Mouse (Mus musculus) cerebellum, adult (tissue): ENCODE measurements around the gene Arhgap9.

Source experiments
- ATAC-seq: cut with Nextera tagmentation; 2 replicates; pipeline ENCODE4 v1.9.2; 2017; ENCODE audit warnings: mild to moderate bottlenecking, moderate library complexity, mixed read lengths; ENCODE audit not compliant: insufficient number of reproducible peaks, low FRiP score, low TSS enrichment

Arhgap9 gene

GRCm38 (mm10) chr10:127321621-127322020, at the start of gene Arhgap9:
Gene Arhgap9, plus strand, starts transcription at chr10:127321964.
- no peak for ATAC-seq

- ATAC-seq: no peak
Measured at GRCm38 (mm10) chr10:127272371-127272770, 49.4 kb upstream of the Arhgap9 start.

GRCm38 (mm10) chr10:127274261-127275022, 47.3 kb upstream of the Arhgap9 start:
- ATAC-seq: no peak

- no peak for ATAC-seq
Measured at GRCm38 (mm10) chr10:127279730-127280129, 42.0 kb upstream of the Arhgap9 start.

- ATAC-seq: no peak
Measured at GRCm38 (mm10) chr10:127281316-127281715, 40.4 kb upstream of the Arhgap9 start.

- ATAC-seq: no peak
Measured at GRCm38 (mm10) chr10:127282620-127283215, 39.0 kb upstream of the Arhgap9 start.

- no peak for ATAC-seq
Measured at GRCm38 (mm10) chr10:127284105-127284622, 37.6 kb upstream of the Arhgap9 start.

- no peak for ATAC-seq
Measured at GRCm38 (mm10) chr10:127284724-127285500, 36.9 kb upstream of the Arhgap9 start.

- no peak for ATAC-seq
Measured at GRCm38 (mm10) chr10:127285644-127286043, 36.1 kb upstream of the Arhgap9 start.

GRCm38 (mm10) chr10:127286194-127286593, 35.6 kb upstream of the Arhgap9 start:
- ATAC-seq: no peak

- ATAC-seq: no peak
Measured at GRCm38 (mm10) chr10:127286730-127287129, 35.0 kb upstream of the Arhgap9 start.

- no peak for ATAC-seq
Measured at GRCm38 (mm10) chr10:127287271-127287935, 34.4 kb upstream of the Arhgap9 start.

GRCm38 (mm10) chr10:127287936-127288293, 33.8 kb upstream of the Arhgap9 start:
- no peak for ATAC-seq

GRCm38 (mm10) chr10:127288328-127288799, 33.4 kb upstream of the Arhgap9 start:
- no peak for ATAC-seq

GRCm38 (mm10) chr10:127288800-127289572, 32.8 kb upstream of the Arhgap9 start, which contains the start of gene Mbd6:
Gene Mbd6, minus strand, starts transcription at chr10:127289018.
- peak; percentile 51 for ATAC-seq

- ATAC-seq: 0 out of 2 replicates have a peak, but pooled peaks have one; percentile 10
Measured at GRCm38 (mm10) chr10:127289573-127290191, 32.1 kb upstream of the Arhgap9 start.

GRCm38 (mm10) chr10:127290307-127290929, 31.3 kb upstream of the Arhgap9 start:
- peak; percentile 81 for ATAC-seq
